Mouse (Mus musculus) hindbrain, embryonic 14.5 days (tissue): ENCODE measurements around the gene Cmah. TPM values are rescaled to one million over a fixed set of nuclear protein-coding genes. Genes with fewer than 3 reads are reported as not detected.

Experiments
- ATAC-seq: fragments of 200-750 bp; cut with Nextera tagmentation; 2 replicates; pipeline ENCODE4 v1.8.0; 2017; ENCODE audit warnings: moderate number of reproducible peaks, mild to moderate bottlenecking, moderate TSS enrichment, moderate library complexity; ENCODE audit not compliant: low FRiP score
- DNase-seq: peaks from one replicate; pipeline ENCODE4 v3.0.0-alpha.2; 2015; ENCODE audit warnings: low spot score
- H3K27ac ChIP-seq: fragments of 300-500 bp; sonication (generic); 2 replicates; pipeline ENCODE4 v1.5.1; 2014; ENCODE audit warnings: mild to moderate bottlenecking, moderate library complexity
- H3K27me3 ChIP-seq: fragments of 300-500 bp; sonication (generic); 2 replicates; pipeline ENCODE4 v1.6.1; 2014; ENCODE audit warnings: mild to moderate bottlenecking, low read length, mixed read lengths; ENCODE audit not compliant: control insufficient read depth, insufficient read depth
- H3K36me3 ChIP-seq: fragments of 300-500 bp; sonication (generic); replicated peaks from 2 replicates; pipeline ENCODE4 v1.6.1; 2014; ENCODE audit not compliant: control insufficient read depth, insufficient read depth
- H3K4me1 ChIP-seq: fragments of 300-500 bp; sonication (generic); replicated peaks from 2 replicates; pipeline ENCODE4 v1.6.1; 2014; ENCODE audit warnings: antibody characterized with exemption, low read length, mixed read lengths; ENCODE audit not compliant: control insufficient read depth, insufficient read depth
- H3K4me2 ChIP-seq: fragments of 300-500 bp; sonication (generic); replicated peaks from 2 replicates; pipeline ENCODE4 v1.6.1; 2014; ENCODE audit warnings: mild to moderate bottlenecking, moderate library complexity
- H3K4me3 ChIP-seq: fragments of 300-500 bp; sonication (generic); replicated peaks from 2 replicates; pipeline ENCODE4 v1.5.1; 2014; ENCODE audit warnings: mild to moderate bottlenecking, low read length
- H3K9ac ChIP-seq: fragments of 300-500 bp; sonication (generic); 2 replicates; pipeline ENCODE4 v1.6.1; 2014
- H3K9me3 ChIP-seq: fragments of 300-500 bp; sonication (generic); 2 replicates; pipeline ENCODE4 v1.6.1; 2016; ENCODE audit warnings: low read length; ENCODE audit not compliant: control insufficient read depth
- WGBS: fragments of 180-500 bp; shearing (Covaris S2); extraction: QIAGEN DNeasy Blood & Tissue Kit; methylation state at CpG from one replicate; pipeline ENCODE4 v1.1.7; 2014; 5-methylcytosine and 5-hydroxymethylcytosine counted together
- polyA plus RNA-seq: library from polyadenylated mRNA; unstranded; fragments of >200 nt; fragmentation: Nextera tagmentation; extraction: Ambion mirVana; gene quantifications from 2 replicates; pipeline ENCODE4 v1.2.1, GENCODE M21; 2014

The Cmah gene
- polyA plus RNA-seq, 1 experiment from 2014 or later = 0.32 TPM

- Histone ChIP-seq H3K27me3 (no peaks in the 10 kb centered on the region), H3K4me1 (no peaks in the 10 kb centered on the region), H3K9ac (no peak overlapping the region), H3K36me3 (no peaks in the 10 kb centered on the region), H3K27ac (no peak overlapping the region), H3K4me2 (no peak overlapping the region), H3K9me3 (no peaks in the 10 kb centered on the region), H3K4me3 (no peak overlapping the region)
- 92% methylated on average over 8 of the region's 8 CpGs for WGBS
- ATAC-seq = no peak
- DNase-seq = no peak
Measured at GRCm38 (mm10) chr13:24311011-24311940, 15.9 kb upstream of the Cmah start.

- H3K9ac ChIP-seq = no peak overlapping the region
- ATAC-seq (no peak), DNase-seq (no peak)
- H3K4me1 ChIP-seq = no peaks in the 10 kb centered on the region
- H3K36me3 ChIP-seq = no peaks in the 10 kb centered on the region
- H3K27ac ChIP-seq = no peak overlapping the region
- H3K4me3 ChIP-seq = no peak overlapping the region
- H3K4me2 ChIP-seq = no peak overlapping the region
- H3K27me3 ChIP-seq = no peaks in the 10 kb centered on the region
- no peaks in the 10 kb centered on the region for H3K9me3 ChIP-seq
- WGBS = 65% methylated on average over 3 of the region's 3 CpGs
Measured at GRCm38 (mm10) chr13:24316563-24316962, 10.6 kb upstream of the Cmah start.

- Histone ChIP-seq H3K4me3 (no peak overlapping the region), H3K4me1 (no peaks in the 10 kb centered on the region), H3K27me3 (no peaks in the 10 kb centered on the region), H3K27ac (no peak overlapping the region), H3K9ac (no peak overlapping the region), H3K36me3 (no peaks in the 10 kb centered on the region), H3K9me3 (no peaks in the 10 kb centered on the region), H3K4me2 (no peak overlapping the region)
- WGBS = 44% methylated on average over 4 of the region's 4 CpGs
- ATAC-seq (no peak), DNase-seq (peak; percentile 69)
Measured at GRCm38 (mm10) chr13:24318618-24319017, 8.6 kb upstream of the Cmah start.

- H3K27ac ChIP-seq = no peak overlapping the region
- no peak overlapping the region for H3K9ac ChIP-seq
- WGBS = 54% methylated on average over 6 of the region's 6 CpGs
- H3K4me3 ChIP-seq = no peak overlapping the region
- H3K4me1 ChIP-seq = no peaks in the 10 kb centered on the region
- H3K9me3 ChIP-seq = no peaks in the 10 kb centered on the region
- no peak for ATAC-seq
- H3K27me3 ChIP-seq = no peaks in the 10 kb centered on the region
- DNase-seq = no peak
- no peak overlapping the region for H3K4me2 ChIP-seq
- H3K36me3 ChIP-seq = no peaks in the 10 kb centered on the region
Measured at GRCm38 (mm10) chr13:24321313-24321712, 5.9 kb upstream of the Cmah start.

GRCm38 (mm10) chr13:24328036-24328817 is 1.0 kb downstream of the Cmah start:
- Histone ChIP-seq H3K9ac (no peak overlapping the region), H3K4me3 (no peak overlapping the region), H3K9me3 (no peaks in the 10 kb centered on the region), H3K27ac (no peak overlapping the region), H3K27me3 (no peaks in the 10 kb centered on the region), H3K36me3 (no peaks in the 10 kb centered on the region), H3K4me1 (no peaks in the 10 kb centered on the region), H3K4me2 (no peak overlapping the region)
- 90% methylated on average over 9 of the region's 9 CpGs for WGBS
- ATAC-seq (no peak), DNase-seq (no peak)

- Histone ChIP-seq H3K4me2 (no peak overlapping the region), H3K4me1 (no peaks in the 10 kb centered on the region), H3K27ac (no peak overlapping the region), H3K4me3 (no peak overlapping the region), H3K36me3 (no peaks in the 10 kb centered on the region), H3K9ac (no peak overlapping the region), H3K9me3 (no peaks in the 10 kb centered on the region), H3K27me3 (no peaks in the 10 kb centered on the region)
- no peak for ATAC-seq
- DNase-seq = no peak
- WGBS = 91% methylated on average over 4 of the region's 4 CpGs
Measured at GRCm38 (mm10) chr13:24330128-24330527, 2.9 kb downstream of the Cmah start.

GRCm38 (mm10) chr13:24330836-24331523 is 3.8 kb downstream of the Cmah start:
- Histone ChIP-seq H3K4me2 (no peak overlapping the region), H3K9me3 (no peaks in the 10 kb centered on the region), H3K4me3 (no peak overlapping the region), H3K27me3 (no peaks in the 10 kb centered on the region), H3K4me1 (no peaks in the 10 kb centered on the region), H3K36me3 (no peaks in the 10 kb centered on the region), H3K9ac (no peak overlapping the region), H3K27ac (no peak overlapping the region)
- no peak for ATAC-seq
- WGBS = 79% methylated on average over 7 of the region's 7 CpGs
- DNase-seq = no peak

GRCm38 (mm10) chr13:24332537-24332936 is 5.3 kb downstream of the Cmah start:
- WGBS = 55% methylated on average over 3 of the region's 3 CpGs
- Histone ChIP-seq H3K4me2 (no peak overlapping the region), H3K27me3 (no peaks in the 10 kb centered on the region), H3K27ac (no peak overlapping the region), H3K4me1 (no peaks in the 10 kb centered on the region), H3K9me3 (no peaks in the 10 kb centered on the region), H3K36me3 (no peaks in the 10 kb centered on the region), H3K4me3 (no peak overlapping the region), H3K9ac (no peak overlapping the region)
- DNase-seq (no peak), ATAC-seq (no peak)

- WGBS = 87% methylated on average over 4 of the region's 4 CpGs
- no peaks in the 10 kb centered on the region for H3K27me3 ChIP-seq
- no peaks in the 10 kb centered on the region for H3K4me1 ChIP-seq
- H3K4me3 ChIP-seq = no peak overlapping the region
- no peak overlapping the region for H3K27ac ChIP-seq
- no peak overlapping the region for H3K9ac ChIP-seq
- H3K9me3 ChIP-seq = no peaks in the 10 kb centered on the region
- ATAC-seq (no peak), DNase-seq (no peak)
- H3K36me3 ChIP-seq = no peaks in the 10 kb centered on the region
- H3K4me2 ChIP-seq = no peak overlapping the region
Measured at GRCm38 (mm10) chr13:24336818-24337217, 9.6 kb downstream of the Cmah start.
